Mouse (Mus musculus): ENCODE data around the gene Zscan18.
"Not testable (repeated sequence)": the region's sequence is repeated elsewhere in the genome, so short reads cannot be mapped to it uniquely, and the experiment has no call there.

The Zscan18 gene

DNA sequence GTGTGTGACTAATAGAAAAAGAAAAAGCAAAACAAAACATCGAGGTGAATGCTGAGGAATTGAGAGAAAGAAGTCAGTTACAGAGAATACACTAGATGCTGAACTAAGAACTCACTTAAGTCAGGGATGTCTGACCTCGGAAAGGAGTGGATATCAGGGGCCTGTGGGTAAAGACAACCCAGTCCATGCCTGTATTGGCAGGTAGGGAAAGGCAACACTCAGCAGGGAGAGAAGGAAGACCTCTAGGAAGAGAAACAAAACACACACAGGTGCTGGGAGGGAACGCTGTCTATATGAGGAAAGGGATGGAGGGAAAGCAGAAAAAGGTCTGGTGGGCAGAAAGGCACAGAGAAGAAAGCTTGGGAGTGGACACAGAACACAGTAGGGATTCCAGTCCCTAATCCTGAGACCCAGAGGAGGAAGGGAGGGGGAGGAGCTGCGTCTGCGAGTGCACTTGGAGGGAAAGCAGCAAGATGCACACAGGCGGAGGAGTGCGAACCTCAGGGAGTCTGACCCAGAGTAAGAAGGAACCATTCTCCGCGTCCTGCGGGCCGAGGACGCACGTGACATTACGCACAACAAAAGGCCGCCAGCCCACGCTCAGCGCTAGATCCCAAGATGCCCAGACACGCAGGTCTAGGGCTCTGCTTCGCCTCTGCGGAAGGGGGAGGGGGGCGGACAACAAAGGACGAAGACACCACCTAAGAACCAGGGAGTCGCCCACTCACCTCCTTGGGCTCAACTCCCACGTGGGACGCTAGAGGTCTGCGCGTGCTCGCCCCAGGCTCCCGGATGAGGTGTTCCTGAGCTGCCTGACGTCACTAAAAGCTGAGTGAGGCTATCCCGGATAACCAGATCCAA lies at the start of gene Zscan18:
Gene Zscan18 (minus strand): TSS at position 770 of the 861 bp plus-strand sequence.
- DNase-seq (ENCODE audit: low read depth, low spot score): peak; percentile 94

DNA sequence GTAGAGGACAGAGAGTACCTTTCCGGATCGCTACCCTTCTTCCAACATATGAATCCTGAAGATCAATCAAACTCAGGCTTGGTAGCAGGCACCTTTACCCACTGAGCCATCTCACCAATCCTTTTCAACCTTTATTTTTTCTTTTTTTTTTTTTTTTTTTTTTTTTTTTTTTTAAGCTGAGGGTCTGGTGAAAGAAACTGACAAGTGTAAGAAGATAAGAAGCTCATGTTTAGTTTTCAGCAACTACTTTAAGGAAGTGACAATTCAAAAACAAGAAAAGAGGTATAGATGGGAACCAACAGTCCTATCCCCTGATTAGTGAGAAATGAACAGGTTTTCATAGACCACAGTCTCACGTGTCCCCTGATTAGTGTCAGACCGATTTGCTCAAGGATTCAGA lies 32.3 kb upstream of the Zscan18 start:
- no peak for DNase-seq (ENCODE audit: low read depth, low spot score)

GRCm38 (mm10) chr7:12835193-12835671 lies 31.8 kb upstream of the Zscan18 start:
- no peak for DNase-seq (ENCODE audit: low read depth, low spot score)

- peak; percentile 97 for DNase-seq (ENCODE audit: low read depth, low spot score)
Observed at GRCm38 (mm10) chr7:12834162-12835120, 31.0 kb upstream of the Zscan18 start, which contains the start of gene Zfp110. Gene Zfp110 (plus strand): TSS chr7:12834761.

DNA sequence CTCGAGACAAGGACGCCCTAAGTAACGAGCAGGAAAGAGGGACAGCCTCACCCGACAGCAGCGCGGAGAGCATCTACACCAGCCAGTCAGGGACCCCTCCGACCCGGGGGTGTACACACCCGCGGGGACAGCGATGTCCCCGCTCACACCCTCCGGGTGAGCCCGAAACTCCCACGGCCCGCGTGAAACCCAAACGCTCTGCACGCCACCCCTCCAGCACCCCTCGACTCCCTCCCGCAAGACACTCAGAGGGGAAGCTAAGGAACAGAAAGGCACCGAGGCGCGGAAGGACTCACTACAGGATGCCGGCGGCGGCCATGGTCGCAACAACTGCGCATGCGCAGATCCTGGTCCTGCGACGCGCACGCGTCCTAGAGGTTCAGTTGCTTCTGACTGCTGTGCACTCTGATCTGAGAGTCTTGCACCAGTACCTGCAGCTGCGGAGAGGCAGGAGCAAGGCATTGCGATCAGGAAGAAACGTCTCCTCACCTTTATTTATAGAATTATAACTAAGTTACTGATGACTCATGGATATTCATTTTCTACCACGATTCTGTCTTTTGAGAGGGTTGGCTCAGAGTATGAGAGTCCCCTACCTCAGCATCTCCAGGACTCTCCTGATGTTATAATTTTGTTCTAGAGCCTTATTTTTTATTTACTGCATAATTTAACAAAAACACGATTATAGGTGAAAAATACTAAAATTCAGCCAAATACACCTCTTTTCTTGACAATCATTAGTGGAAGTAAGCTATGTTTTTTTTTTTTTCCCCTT lies 15.3 kb upstream of the Zscan18 start, which contains the start of gene Zfp329:
Gene Zfp329 (minus strand): TSS at position 338 of the 775 bp plus-strand sequence.
- DNase-seq (ENCODE audit: low read depth, low spot score): peak; percentile 94

GRCm38 (mm10) chr7:12815566-12815965 lies 12.1 kb upstream of the Zscan18 start:
- DNase-seq (ENCODE audit: low read depth, low spot score): peak; percentile 45

GRCm38 (mm10) chr7:12803727-12804071 lies 264 bp upstream of the Zscan18 start:
- DNase-seq (ENCODE audit: low read depth, low spot score): no peak

DNA sequence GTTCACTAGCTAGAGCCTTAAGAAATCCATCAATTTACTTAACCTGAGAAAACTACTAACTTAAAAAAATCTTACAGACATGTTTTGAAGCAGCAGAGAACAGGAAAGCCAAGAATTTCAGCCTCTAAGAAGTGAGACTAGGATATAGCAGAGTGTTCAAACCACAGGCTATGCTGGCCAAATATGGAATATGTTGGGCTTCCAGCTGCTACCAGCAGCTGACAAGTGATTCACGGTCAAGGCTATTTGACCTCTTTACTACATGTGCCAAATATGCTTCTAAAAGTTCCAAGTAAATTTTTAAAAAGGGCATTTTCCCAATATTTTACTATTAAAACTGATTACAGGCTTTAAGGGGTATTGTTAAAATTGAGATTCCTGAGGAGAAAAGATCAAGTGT lies 3.9 kb downstream of the Zscan18 start:
- DNase-seq (ENCODE audit: low read depth, low spot score): no peak

DNA sequence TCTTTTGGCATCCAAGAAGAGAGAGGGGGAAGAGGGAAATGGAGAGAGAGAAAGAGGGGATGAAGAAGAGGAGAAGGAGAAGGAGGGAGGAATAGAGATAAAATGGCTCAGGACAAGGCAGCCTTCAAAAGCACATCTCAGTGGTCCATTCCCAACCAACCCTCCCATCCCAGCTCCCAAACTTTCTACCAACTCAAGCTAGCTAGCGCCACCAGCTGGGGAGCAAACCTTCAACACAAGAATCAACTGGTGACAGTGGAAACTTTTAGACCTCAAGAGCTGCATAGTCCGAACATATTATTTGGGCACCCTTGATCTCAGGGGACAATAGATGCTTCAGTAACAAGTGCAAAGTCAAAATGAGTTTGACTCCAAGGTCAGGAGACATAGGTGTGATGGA lies 5.5 kb downstream of the Zscan18 start:
- DNase-seq (ENCODE audit: low read depth, low spot score): peak; percentile 66

- DNase-seq (ENCODE audit: low read depth, low spot score): not testable (repeated sequence)
Observed at GRCm38 (mm10) chr7:12792624-12793023, 10.8 kb downstream of the Zscan18 start.

DNA sequence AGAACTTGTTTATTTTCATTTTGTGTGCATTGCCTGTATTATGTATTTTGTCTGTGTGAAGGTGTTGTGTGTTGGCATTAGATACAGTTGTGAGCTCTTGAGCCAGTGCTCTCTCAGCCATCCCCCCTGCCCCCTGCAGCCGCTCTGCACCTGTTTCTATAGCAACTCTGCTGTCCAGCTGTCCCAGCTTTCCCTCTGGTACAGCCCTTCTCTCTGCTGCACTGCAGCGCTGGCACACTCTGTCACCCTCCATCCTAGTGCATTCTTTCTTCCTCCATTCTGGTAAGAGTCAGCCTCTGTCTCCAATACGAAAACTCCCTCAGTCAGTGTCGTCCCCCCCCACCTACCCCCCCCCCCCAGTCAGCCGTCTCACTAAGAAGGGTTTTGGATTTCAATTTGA lies 15.4 kb downstream of the Zscan18 start:
- DNase-seq (ENCODE audit: low read depth, low spot score): no peak

DNA sequence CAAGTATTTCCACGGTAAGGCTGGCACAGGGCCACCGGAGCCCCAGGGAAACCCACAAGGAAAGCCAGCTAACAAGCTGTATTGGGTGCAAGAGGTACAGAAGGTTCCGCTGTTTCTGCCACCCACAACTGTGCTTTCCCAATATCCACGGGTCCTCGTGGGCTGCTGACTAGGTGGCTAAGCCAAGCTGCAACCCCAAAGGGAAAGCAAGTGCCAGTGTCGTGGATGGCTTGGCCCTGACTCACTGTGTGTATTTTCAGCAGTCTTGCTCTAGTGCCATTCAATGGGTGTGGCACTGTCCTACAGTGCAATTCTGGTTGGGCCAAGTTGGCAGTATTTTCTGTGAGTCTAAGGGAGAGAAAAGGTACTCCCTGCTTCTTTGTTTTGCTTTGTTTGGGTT lies 16.1 kb downstream of the Zscan18 start:
- DNase-seq (ENCODE audit: low read depth, low spot score): no peak

DNA sequence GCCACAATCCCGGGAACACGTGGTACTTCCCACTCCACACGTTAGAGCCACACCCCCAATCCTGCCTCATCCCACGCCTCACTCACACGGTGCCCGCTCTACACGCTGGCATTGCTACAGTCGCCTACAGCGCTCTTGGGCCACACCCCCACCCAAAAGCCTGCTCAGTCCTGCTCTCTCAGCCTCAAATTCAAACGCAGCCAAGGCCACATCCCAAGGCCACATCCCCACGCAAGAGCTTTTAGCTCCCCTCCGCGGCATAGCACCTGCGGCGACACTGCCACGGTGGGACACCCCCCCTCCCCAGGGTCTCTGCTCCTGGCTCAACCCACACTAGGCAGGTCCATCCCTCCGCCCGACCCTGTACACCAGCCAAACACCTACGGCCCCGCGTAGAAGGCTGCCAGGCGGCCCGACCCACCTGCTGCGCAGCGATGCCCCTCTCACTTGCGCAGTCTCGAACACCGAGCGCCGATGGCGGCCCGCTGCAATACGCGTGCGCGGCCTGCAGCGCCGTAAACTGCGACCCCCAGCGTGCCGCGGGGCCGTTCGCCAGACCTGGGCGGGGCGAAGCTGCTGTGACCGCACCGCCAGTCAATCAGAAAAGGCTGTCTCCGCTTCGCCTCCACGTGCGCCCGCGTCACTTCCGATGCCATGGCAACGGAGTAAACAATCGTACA lies 23.1 kb downstream of the Zscan18 start:
- DNase-seq (ENCODE audit: low read depth, low spot score): peak; percentile 89

- DNase-seq (ENCODE audit: low read depth, low spot score): no peak
Observed at GRCm38 (mm10) chr7:12779782-12780150, 23.7 kb downstream of the Zscan18 start.

DNA sequence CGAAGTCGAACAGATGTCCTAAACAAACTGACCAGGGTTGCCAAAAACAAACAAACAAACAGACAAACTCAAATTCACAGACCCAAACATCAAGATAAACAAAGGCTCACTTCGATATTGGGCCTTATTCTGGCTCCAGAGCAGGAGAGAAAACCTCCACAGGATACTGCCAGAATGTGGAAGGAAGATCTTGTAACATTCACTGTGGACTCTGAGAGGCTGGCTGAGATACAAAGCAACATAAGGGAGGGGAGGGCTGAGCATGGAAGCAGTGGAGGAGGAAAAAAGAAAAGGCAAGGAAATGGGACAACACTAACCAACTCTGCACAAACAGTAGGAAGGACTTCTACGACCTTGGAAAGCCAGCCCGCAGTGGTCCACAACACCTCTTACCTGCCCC lies 24.3 kb downstream of the Zscan18 start:
- DNase-seq (ENCODE audit: low read depth, low spot score): no peak

DNA sequence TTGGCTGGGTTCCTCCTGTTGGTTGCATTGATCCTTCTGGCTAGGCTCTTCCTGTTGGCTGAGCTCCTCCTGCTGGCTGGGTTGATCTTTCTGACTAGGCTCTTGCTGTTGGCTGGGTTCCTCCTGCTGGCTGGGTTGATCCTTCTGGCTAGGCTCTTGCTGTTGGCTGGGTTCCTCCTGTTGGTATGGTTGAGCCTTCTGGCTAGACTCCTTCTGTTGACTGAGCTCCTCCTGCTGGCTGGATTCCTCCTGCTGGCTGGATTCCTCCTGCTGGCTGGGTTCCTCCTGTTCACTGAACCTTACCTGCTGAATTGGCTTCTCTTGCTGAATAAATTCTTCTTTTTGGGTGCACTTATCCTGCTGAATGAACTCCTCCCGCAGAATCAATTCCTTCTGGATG lies 28.8 kb downstream of the Zscan18 start:
- DNase-seq (ENCODE audit: low read depth, low spot score): no peak

- DNase-seq (ENCODE audit: low read depth, low spot score): no peak
Observed at GRCm38 (mm10) chr7:12774111-12774510, 29.3 kb downstream of the Zscan18 start.

GRCm38 (mm10) chr7:12749431-12750198 lies 53.8 kb downstream of the Zscan18 start:
- DNase-seq (ENCODE audit: low read depth, low spot score): peak; percentile 76

DNA sequence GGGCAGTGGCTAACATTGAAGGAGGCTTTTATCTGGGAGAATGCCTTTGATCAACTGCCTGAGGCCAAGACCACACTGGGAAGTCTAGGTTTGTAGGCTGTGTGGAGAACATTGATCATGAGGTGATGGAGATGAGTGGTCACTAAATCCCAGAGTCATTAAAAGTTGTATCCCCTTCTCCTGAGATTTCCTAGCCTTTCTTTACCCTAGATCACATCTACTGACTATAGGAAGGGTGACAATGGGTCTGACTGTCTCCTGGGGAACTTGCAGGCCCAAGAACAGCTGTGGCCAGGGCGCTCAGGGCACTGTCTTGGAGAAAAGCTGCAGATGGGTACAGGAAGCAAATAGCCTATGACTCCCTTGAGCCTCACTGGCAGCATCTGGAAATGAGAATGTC lies 68.5 kb downstream of the Zscan18 start, which contains the start of gene Vmn2r56:
Gene Vmn2r56 (minus strand): TSS at position 101 of the 400 bp plus-strand sequence.
- no peak for DNase-seq (ENCODE audit: low read depth, low spot score)

Measured in R1 (cell line).